Mouse (Mus musculus) neural tube, embryonic 14.5 days (tissue): ENCODE data around the gene Baz2a. TPM values are rescaled to one million over a fixed set of nuclear protein-coding genes. Genes with fewer than 3 reads are reported as not detected.

Experiments
- ATAC-seq: fragments of 200-750 bp; cut with Nextera tagmentation; 2 replicates; pipeline ENCODE4 v1.8.0; 2017; ENCODE audit warnings: low read depth, mild to moderate bottlenecking, moderate TSS enrichment, moderate library complexity
- H3K27ac ChIP-seq: fragments of 300-500 bp; sonication (generic); 2 replicates; pipeline ENCODE4 v1.5.1; 2014; ENCODE audit warnings: low read depth, mild to moderate bottlenecking, control low read depth, low read length, moderate library complexity, mixed read lengths
- H3K27me3 ChIP-seq: fragments of 300-500 bp; sonication (generic); 2 replicates; pipeline ENCODE4 v1.6.1; 2014; ENCODE audit warnings: low read length; ENCODE audit not compliant: control insufficient read depth, insufficient read depth
- H3K36me3 ChIP-seq: fragments of 300-500 bp; sonication (generic); 2 replicates; pipeline ENCODE4 v1.6.1; 2014; ENCODE audit warnings: low read length, mixed read lengths; ENCODE audit not compliant: control insufficient read depth, insufficient read depth
- H3K4me1 ChIP-seq: fragments of 300-500 bp; sonication (generic); 2 replicates; pipeline ENCODE4 v1.6.1; 2014; ENCODE audit warnings: low read length; ENCODE audit not compliant: control insufficient read depth, insufficient read depth
- H3K4me2 ChIP-seq: fragments of 300-500 bp; sonication (generic); 2 replicates; pipeline ENCODE4 v1.6.1; 2014; ENCODE audit warnings: mild to moderate bottlenecking, low read depth, low read length, control low read depth
- H3K4me3 ChIP-seq: fragments of 300-500 bp; sonication (generic); 2 replicates; pipeline ENCODE4 v1.5.1; 2014; ENCODE audit warnings: low read depth, low read length, control low read depth, mixed read lengths
- H3K9ac ChIP-seq: fragments of 300-500 bp; sonication (generic); replicated peaks from 2 replicates; pipeline ENCODE4 v1.6.1; 2014; ENCODE audit warnings: low read depth, mild to moderate bottlenecking, control low read depth, low read length, mixed read lengths
- H3K9me3 ChIP-seq: fragments of 300-500 bp; sonication (generic); 2 replicates; pipeline ENCODE4 v1.6.1; 2016; ENCODE audit warnings: low read length; ENCODE audit not compliant: control insufficient read depth
- WGBS: fragments of 180-500 bp; shearing (Covaris S2); extraction: QIAGEN DNeasy Blood & Tissue Kit; methylation state at CpG from one replicate; pipeline ENCODE4 v1.1.7; 2014; 5-methylcytosine and 5-hydroxymethylcytosine counted together
- microRNA counts: library from miRNA; unstranded; fragments of <30 nt; microRNA quantifications from one replicate; lab custom pipeline; 2016
- microRNA-seq: library from miRNA; unstranded; fragments of <30 nt; microRNA quantifications from one replicate; pipeline ENCODE4, GENCODE M21; 2016
- polyA plus RNA-seq: library from polyadenylated mRNA; unstranded; fragments of >200 nt; fragmentation: Nextera tagmentation; extraction: Ambion mirVana; gene quantifications from 2 replicates; pipeline ENCODE4 v1.2.1, GENCODE M21; 2014

Baz2a gene
- polyA plus RNA-seq, 1 experiment from 2014 or later = 20.9 TPM

DNA sequence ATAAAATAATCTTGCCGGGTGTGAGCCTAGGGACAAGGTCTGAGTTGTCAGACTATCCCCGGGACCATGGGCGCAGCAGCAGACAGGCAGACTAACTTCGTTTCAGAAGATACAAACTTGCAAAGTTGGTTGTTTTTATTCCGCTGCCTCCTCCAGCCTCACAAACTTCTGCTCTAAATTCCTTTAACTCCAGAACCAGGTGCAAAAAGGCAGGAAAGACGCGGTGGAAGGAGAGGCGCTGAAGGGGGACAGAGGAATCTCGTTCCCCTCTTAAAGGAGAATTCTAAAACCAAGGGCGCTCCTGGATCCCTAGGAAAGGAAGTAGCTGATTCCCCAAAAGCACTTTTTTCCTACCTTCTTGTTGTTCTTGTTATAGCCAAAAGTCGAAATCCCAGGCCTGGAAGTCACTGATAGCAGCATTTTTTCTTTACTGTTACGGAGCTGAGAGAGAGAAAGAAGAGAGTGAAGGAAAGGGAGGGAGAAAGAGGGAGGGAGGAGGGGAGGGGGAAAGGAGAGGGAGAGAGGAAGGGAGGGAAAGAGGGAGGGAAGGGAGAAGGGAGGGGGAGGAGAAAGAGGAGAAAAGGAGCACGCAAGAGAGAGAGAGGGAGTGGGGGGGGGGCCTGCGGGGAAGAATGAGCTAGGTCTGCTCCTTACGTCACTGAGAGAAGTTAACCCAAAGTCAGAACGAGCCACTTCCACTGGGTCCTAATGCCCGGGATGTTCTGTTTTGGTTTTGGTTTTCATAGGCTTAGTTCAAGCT lies 84.8 kb downstream of the Baz2a start:
- peak overlapping the region; percentile 41 for H3K4me3 ChIP-seq
- H3K4me2 ChIP-seq = peak overlapping the region; percentile 67
- H3K9ac ChIP-seq = peak overlapping the region; percentile 47
- H3K27me3 ChIP-seq = no peaks in the 10 kb centered on the region
- no peaks in the 10 kb centered on the region for H3K36me3 ChIP-seq
- H3K4me1 ChIP-seq = peaks cover 7% of the 10 kb centered on the region; the same call in 1 of the 2 replicates
- H3K27ac ChIP-seq = 0 out of 2 replicates have a peak overlapping the region, but pooled peaks have one; percentile 48
- no peaks in the 10 kb centered on the region for H3K9me3 ChIP-seq
- peak; percentile 87 for ATAC-seq
- 0% methylated on average over 17 of the region's 17 CpGs for WGBS

DNA sequence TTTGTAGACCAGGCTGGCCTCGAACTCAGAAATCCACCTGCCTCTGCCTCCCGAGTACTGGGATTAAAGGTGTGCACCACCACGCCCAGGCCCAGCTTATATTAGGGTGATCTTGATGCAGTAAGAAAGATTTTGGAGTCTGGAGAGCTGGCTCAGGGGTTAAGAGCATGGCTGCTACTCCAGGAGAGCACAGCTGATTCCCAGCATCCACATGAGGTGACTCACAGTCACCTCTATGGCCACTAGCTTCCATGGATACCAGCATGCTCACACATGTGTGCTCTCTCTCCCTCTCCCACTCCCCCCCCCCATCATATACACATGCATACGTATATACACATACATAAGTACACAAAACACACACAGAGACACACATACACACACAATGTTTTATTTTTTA lies 85.9 kb downstream of the Baz2a start:
- WGBS = 89% methylated on average over 4 of the region's 4 CpGs
- Histone ChIP-seq H3K4me3 (no peak overlapping the region), H3K4me2 (no peak overlapping the region), H3K4me1 (peaks cover 7% of the 10 kb centered on the region; the same call in 1 of the 2 replicates), H3K27ac (no peak overlapping the region), H3K9me3 (no peaks in the 10 kb centered on the region), H3K9ac (no peak overlapping the region), H3K27me3 (no peaks in the 10 kb centered on the region), H3K36me3 (no peaks in the 10 kb centered on the region)
- no peak for ATAC-seq

MicroRNAs within 50 kb of the gene (microRNA counts, 519-probe panel; counts per million panel counts)
- microRNA mmu-miR-677 (lab: Ali Mortazavi, UCI) = not detected

Small RNA genes within 50 kb of the gene (microRNA-seq; reads per million reads assigned to microRNA genes)
- 21.6 reads per million, percentile 25 among the genes with 10 or more reads in this experiment for gene Mir677

Other genes starting within 250 kb of the Baz2a start
- not detected in 2 replicates for gene Rdh19, start 241.6 kb upstream of the Baz2a start, polyA plus RNA-seq
- not detected in 2 replicates for gene Rdh16f2, start 225.1 kb upstream of the Baz2a start, polyA plus RNA-seq
- not detected in 2 replicates for gene Rdh7, start 202.8 kb upstream of the Baz2a start, polyA plus RNA-seq
- not detected in 2 replicates for gene Sdr9c7, start 193.1 kb upstream of the Baz2a start, polyA plus RNA-seq
- gene Hsd17b6, start 84.0 kb upstream of the Baz2a start, polyA plus RNA-seq = not detected in 2 replicates
- gene Prim1, start 76.4 kb upstream of the Baz2a start, polyA plus RNA-seq = 32.5 and 38.7 TPM in 2 replicates
- gene Naca, start 56.0 kb upstream of the Baz2a start, polyA plus RNA-seq = 537 and 552 TPM in 2 replicates
- gene Ptges3, start 32.6 kb upstream of the Baz2a start, polyA plus RNA-seq = 381 and 396 TPM in 2 replicates
- gene Atp5b, start 8.3 kb upstream of the Baz2a start, polyA plus RNA-seq = 2,213 and 2,273 TPM in 2 replicates
- gene Rbms2, start 88.7 kb downstream of the Baz2a start, polyA plus RNA-seq = 4.7 and 7.6 TPM in 2 replicates
- 2.0 and 2.8 TPM in 2 replicates for gene Gls2, start 102.9 kb downstream of the Baz2a start, polyA plus RNA-seq
- gene Spryd4, start 120.2 kb downstream of the Baz2a start, polyA plus RNA-seq = 20.9 and 22.3 TPM in 2 replicates
- gene Mip, start 134.3 kb downstream of the Baz2a start, polyA plus RNA-seq = not detected in 2 replicates
- gene Timeless, start 140.5 kb downstream of the Baz2a start, polyA plus RNA-seq = 14.6 and 19.1 TPM in 2 replicates
- not detected in 2 replicates for gene Apon, start 162.5 kb downstream of the Baz2a start, polyA plus RNA-seq
- gene Apof, start 177.1 kb downstream of the Baz2a start, polyA plus RNA-seq = not detected in 2 replicates
- gene Stat2, start 179.0 kb downstream of the Baz2a start, polyA plus RNA-seq = 21.0 and 23.1 TPM in 2 replicates
- gene Il23a, start 207.2 kb downstream of the Baz2a start, polyA plus RNA-seq = 0.18 and 0.29 TPM in 2 replicates
- 19.0 and 21.4 TPM in 2 replicates for gene Pan2, start 211.8 kb downstream of the Baz2a start, polyA plus RNA-seq
- gene Cnpy2, start 230.9 kb downstream of the Baz2a start, polyA plus RNA-seq = 194 and 198 TPM in 2 replicates
- 281 and 297 TPM in 2 replicates for gene Cs, start 246.2 kb downstream of the Baz2a start, polyA plus RNA-seq